Mouse (Mus musculus) bone marrow, adult 2 months (tissue): ENCODE measurements around the gene Ppef1. TPM values are rescaled to one million over a fixed set of nuclear protein-coding genes. Genes with fewer than 3 reads are reported as not detected.
"Not testable (repeated sequence)": the region's sequence is repeated elsewhere in the genome, so short reads cannot be mapped to it uniquely, and the experiment has no call there.

Source experiments
- H3K27ac ChIP-seq: fragments of 200-500 bp; 2 replicates; pipeline ENCODE4 v1.5.1; 2012; ENCODE audit warnings: low read depth, mild to moderate bottlenecking, control low read depth, inconsistent platforms, low read length; ENCODE audit not compliant: control insufficient read depth, poor library complexity, insufficient read depth
- H3K4me1 ChIP-seq: fragments of 200-500 bp; 2 replicates; pipeline ENCODE4 v1.6.1; 2011; ENCODE audit warnings: low read length; ENCODE audit not compliant: control insufficient read depth, insufficient read depth
- H3K4me3 ChIP-seq: fragments of 200-500 bp; replicated peaks from 2 replicates; pipeline ENCODE3; 2011; ENCODE audit warnings: mild to moderate bottlenecking, low read depth, low read length, control low read depth; ENCODE audit not compliant: control insufficient read depth
- CTCF ChIP-seq: fragments of 200-500 bp; IDR thresholded peaks from 2 replicates; pipeline ENCODE4 v1.5.1; 2011; ENCODE audit warnings: low read length, control low read depth; ENCODE audit not compliant: control insufficient read depth, insufficient read depth
- POLR2A ChIP-seq: fragments of 200-500 bp; IDR thresholded peaks from 2 replicates; pipeline ENCODE4 v1.6.1; 2011; ENCODE audit warnings: low read depth, mild to moderate bottlenecking, control low read depth, low read length, borderline replicate concordance; ENCODE audit not compliant: control insufficient read depth
- WGBS: fragments of 180-500 bp; shearing (Covaris S2); methylation state at CpG from one replicate; pipeline ENCODE4 v1.1.7; 2018; 5-methylcytosine and 5-hydroxymethylcytosine counted together
- polyA plus RNA-seq: library from polyadenylated mRNA; stranded (reverse); fragments of >200 nt; gene quantifications from 2 replicates; pipeline ENCODE4 v1.2.4, GENCODE M21; 2011; ENCODE audit warnings: low replicate concordance; ENCODE audit not compliant: missing spikeins, insufficient read depth, insufficient read length

Gene Ppef1
- not detected in 2 replicates for polyA plus RNA-seq

DNA sequence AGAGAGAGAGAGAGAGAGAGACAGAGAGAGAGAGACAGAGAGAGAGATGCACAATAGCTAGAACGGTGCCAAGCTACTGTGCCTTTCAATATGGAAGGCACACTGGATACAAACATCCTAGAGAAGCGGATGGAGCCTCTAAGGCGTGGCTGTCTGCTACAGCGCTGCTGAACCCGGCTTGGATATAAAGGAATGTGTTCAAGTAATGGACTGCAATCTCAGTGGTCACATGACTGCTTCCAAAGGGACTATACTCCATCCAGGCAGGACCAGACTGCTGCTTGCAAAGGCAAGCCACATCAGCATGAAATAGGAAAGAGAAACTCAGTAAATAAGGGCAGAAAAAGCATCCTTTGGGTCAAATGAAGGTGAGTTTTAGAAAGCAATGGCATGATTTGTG lies at the start of gene Ppef1:
Gene Ppef1 (minus strand): TSS at position 116 of the 400 bp plus-strand sequence.
- TF ChIP-seq POLR2A (no peak), CTCF (no peak)
- Histone ChIP-seq H3K27ac (no peak within 1 kb of the TSS), H3K4me3 (no peak within 1 kb of the TSS), H3K4me1 (no peaks in the 10 kb centered on the region)
- 69% methylated on average over 5 of the region's 5 CpGs for WGBS

GRCm38 (mm10) chrX:160782276-160782675 lies 46.7 kb upstream of the Ppef1 start:
- no peak overlapping the region for H3K27ac ChIP-seq
- no peaks in the 10 kb centered on the region for H3K4me1 ChIP-seq
- no peak for TF ChIP-seq CTCF
- no peak for TF ChIP-seq POLR2A
- WGBS: 70% methylated on average over 5 of the region's 5 CpGs
- no peak overlapping the region for H3K4me3 ChIP-seq

GRCm38 (mm10) chrX:160773033-160773432 lies 37.5 kb upstream of the Ppef1 start:
- H3K4me3 ChIP-seq: no peak overlapping the region
- 60% methylated on average over 1 of the region's 1 CpGs for WGBS
- no peak for TF ChIP-seq CTCF
- TF ChIP-seq POLR2A: no peak
- H3K27ac ChIP-seq: no peak overlapping the region
- no peaks in the 10 kb centered on the region for H3K4me1 ChIP-seq

DNA sequence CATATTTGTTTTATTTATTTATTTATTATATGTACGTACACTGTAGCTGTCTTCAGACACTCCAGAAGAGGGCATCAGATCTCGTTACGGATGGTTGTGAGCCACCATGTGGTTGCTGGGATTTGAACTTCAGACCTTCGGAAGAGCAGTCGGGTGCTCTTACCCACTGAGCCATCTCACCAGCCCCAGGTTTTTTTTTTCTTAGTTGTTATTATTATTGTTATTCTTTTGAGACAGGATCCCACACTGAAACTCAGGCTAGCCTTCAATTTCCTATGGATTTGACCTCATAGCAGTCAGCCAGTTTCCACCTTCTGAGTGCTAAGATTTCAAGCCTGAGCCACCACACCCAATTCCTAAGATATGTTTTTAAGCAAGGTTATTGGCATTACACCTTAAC lies 34.1 kb upstream of the Ppef1 start:
- not testable (repeated sequence) for H3K27ac ChIP-seq, H3K4me1 ChIP-seq, H3K4me3 ChIP-seq
- WGBS: 84% methylated on average over 5 of the region's 5 CpGs

DNA sequence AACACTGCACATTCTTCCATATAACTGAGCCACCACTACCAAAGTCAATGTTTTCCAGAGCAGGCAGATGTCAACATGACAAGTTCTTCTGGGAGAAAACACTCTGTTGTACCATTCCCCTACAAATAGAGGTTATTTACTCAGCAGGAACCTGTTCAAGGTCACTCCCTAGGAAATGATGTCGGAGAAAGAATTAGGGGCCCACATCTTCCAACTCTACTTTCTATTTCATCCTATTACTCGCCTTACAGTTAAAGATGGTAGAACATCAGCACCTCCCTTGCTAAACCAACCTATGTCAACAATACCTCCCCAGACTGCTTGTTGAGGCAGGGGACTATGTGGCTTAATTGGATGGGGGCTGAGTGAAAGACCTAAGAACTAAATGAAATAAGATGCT lies 32.1 kb upstream of the Ppef1 start, which contains the start of gene Rs1:
Gene Rs1 (plus strand): TSS at position 301 of the 400 bp plus-strand sequence.
- WGBS: 83% methylated on average over 2 of the region's 2 CpGs
- no peak for TF ChIP-seq POLR2A
- TF ChIP-seq CTCF: no peak
- H3K4me3 ChIP-seq: no peak within 1 kb of the TSS
- no peaks in the 10 kb centered on the region; the same call in 1 of the 2 replicates for H3K4me1 ChIP-seq
- H3K27ac ChIP-seq: no peak within 1 kb of the TSS

- Histone ChIP-seq H3K4me1 (no peaks in the 10 kb centered on the region; the same call in 1 of the 2 replicates), H3K4me3 (peak overlapping the region; percentile 82), H3K27ac (no peak overlapping the region)
- no peak for TF ChIP-seq POLR2A
- no peak for TF ChIP-seq CTCF
- WGBS: 20% methylated on average over 15 of the region's 15 CpGs
These were observed 30.7 kb upstream of the Ppef1 start for GRCm38 (mm10) chrX:160766233-160766616.

- 20% methylated on average over 30 of the region's 30 CpGs for WGBS
- TF ChIP-seq POLR2A (no peak), CTCF (no peak)
These were observed 30.0 kb upstream of the Ppef1 start for GRCm38 (mm10) chrX:160765389-160766232.

DNA sequence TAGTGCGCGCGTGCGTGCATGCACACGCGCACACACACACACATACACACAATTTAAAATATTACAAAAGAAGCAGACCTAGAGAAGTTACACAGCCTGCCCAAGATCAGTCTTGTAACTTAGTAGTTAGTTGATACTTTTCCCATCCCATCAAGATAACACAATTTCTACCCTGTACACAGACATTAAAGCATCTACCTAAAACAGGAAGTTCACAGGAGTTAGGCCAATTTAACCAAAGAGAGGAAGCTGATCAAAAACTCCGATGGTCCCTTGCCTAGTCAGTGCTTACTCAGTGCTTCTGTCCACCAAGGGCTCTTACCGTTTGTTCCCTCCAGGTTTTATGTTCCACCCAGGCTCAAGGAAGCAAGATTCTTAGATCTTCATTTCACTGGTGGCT lies 15.2 kb upstream of the Ppef1 start:
- WGBS: 78% methylated on average over 8 of the region's 8 CpGs
- no peak overlapping the region for H3K27ac ChIP-seq
- no peak overlapping the region for H3K4me3 ChIP-seq
- H3K4me1 ChIP-seq: no peaks in the 10 kb centered on the region
- no peak for TF ChIP-seq CTCF

More at GRCm38 (mm10) chrX:160765389-160766232, 30.0 kb upstream of the Ppef1 start:
- Histone ChIP-seq H3K4me1 (no peaks in the 10 kb centered on the region; the same call in 1 of the 2 replicates), H3K4me3 (peak overlapping the region; percentile 70), H3K27ac (no peak overlapping the region)
